Mouse (Mus musculus) intestine, embryonic 14.5 days (tissue): ENCODE results near the gene Vps26b. TPM values are rescaled to one million over a fixed set of nuclear protein-coding genes. Genes with fewer than 3 reads are reported as not detected.

ENCODE experiments used
- ATAC-seq: fragments of 200-750 bp; cut with Nextera tagmentation; replicated peaks from 2 replicates; pipeline ENCODE4 v1.8.0; 2017; ENCODE audit warnings: low read depth, moderate number of reproducible peaks, moderate TSS enrichment, moderate library complexity; ENCODE audit not compliant: low FRiP score, low TSS enrichment
- DNase-seq: peaks from one replicate; pipeline ENCODE4 v3.0.0-alpha.2; 2018; ENCODE audit warnings: low spot score
- H3K27ac ChIP-seq: fragments of 300-500 bp; sonication (generic); 2 replicates; pipeline ENCODE4 v1.5.1; 2014; ENCODE audit warnings: low read depth, mild to moderate bottlenecking, control low read depth
- H3K27me3 ChIP-seq: fragments of 300-500 bp; sonication (generic); replicated peaks from 2 replicates; pipeline ENCODE4 v1.6.1; 2014; ENCODE audit warnings: low read length, control low read depth; ENCODE audit not compliant: control insufficient read depth, insufficient read depth
- H3K36me3 ChIP-seq: fragments of 300-500 bp; sonication (generic); 2 replicates; pipeline ENCODE4 v1.6.1; 2014; ENCODE audit warnings: low read length, control low read depth; ENCODE audit not compliant: control insufficient read depth, insufficient read depth
- H3K4me1 ChIP-seq: fragments of 300-500 bp; sonication (generic); replicated peaks from 2 replicates; pipeline ENCODE4 v1.6.1; 2014; ENCODE audit warnings: low read length, control low read depth, mixed read lengths; ENCODE audit not compliant: control insufficient read depth, insufficient read depth
- H3K4me2 ChIP-seq: fragments of 300-500 bp; sonication (generic); 2 replicates; pipeline ENCODE4 v1.6.1; 2014; ENCODE audit warnings: low read length
- H3K4me3 ChIP-seq: fragments of 300-500 bp; sonication (generic); 2 replicates; pipeline ENCODE4 v1.5.1; 2014; ENCODE audit warnings: low read depth, low read length, control low read depth, mixed read lengths
- H3K9ac ChIP-seq: fragments of 300-500 bp; sonication (generic); 2 replicates; pipeline ENCODE4 v1.6.1; 2014; ENCODE audit warnings: mild to moderate bottlenecking, low read length
- H3K9me3 ChIP-seq: fragments of 300-500 bp; sonication (generic); 2 replicates; pipeline ENCODE4 v1.6.1; 2016; ENCODE audit warnings: low read length, control low read depth; ENCODE audit not compliant: control insufficient read depth
- WGBS: fragments of 180-500 bp; shearing (Covaris S2); extraction: QIAGEN DNeasy Blood & Tissue Kit; methylation state at CpG from one replicate; pipeline ENCODE4 v1.1.7; 2014; 5-methylcytosine and 5-hydroxymethylcytosine counted together
- polyA plus RNA-seq: library from polyadenylated mRNA; unstranded; fragments of >200 nt; fragmentation: Nextera tagmentation; extraction: Ambion mirVana; gene quantifications from 2 replicates; pipeline ENCODE4 v1.2.1, GENCODE M21; 2014

Vps26b gene
- polyA plus RNA-seq, 1 experiment from 2014 or later: 35.9 TPM

- WGBS: under 1% methylated on average over 35 of the region's 35 CpGs
- H3K4me1 ChIP-seq: peaks cover 20% of the 10 kb centered on the region
- no peaks in the 10 kb centered on the region for H3K9me3 ChIP-seq
- DNase-seq (peak; percentile 96), ATAC-seq (peak; percentile 98)
- H3K36me3 ChIP-seq: peaks cover 21% of the 10 kb centered on the region
- H3K9ac ChIP-seq: peak within 1 kb of the TSS; percentile 81
- H3K27me3 ChIP-seq: no peaks in the 10 kb centered on the region
- H3K4me2 ChIP-seq: peak within 1 kb of the TSS; percentile 60
- peak within 1 kb of the TSS; percentile 55 for H3K27ac ChIP-seq
- H3K4me3 ChIP-seq: peak within 1 kb of the TSS; percentile 68
Observed at GRCm38 (mm10) chr9:26999461-27000395, 30.1 kb downstream of the Vps26b start, which contains the start of the genes Acad8 and Thyn1. Gene Acad8 (minus strand): TSS chr9:26999566. Gene Thyn1 (plus strand): TSS chr9:26999710.

GRCm38 (mm10) chr9:26998669-26999460, 31.0 kb downstream of the Vps26b start:
- Histone ChIP-seq H3K36me3 (peaks cover 12% of the 10 kb centered on the region), H3K27me3 (no peaks in the 10 kb centered on the region), H3K27ac (peak overlapping the region; percentile 55; the same call in 1 of the 2 replicates), H3K4me3 (peak overlapping the region; percentile 68), H3K9me3 (no peaks in the 10 kb centered on the region), H3K4me2 (peak overlapping the region; percentile 60), H3K9ac (peak overlapping the region; percentile 81), H3K4me1 (peaks cover 20% of the 10 kb centered on the region)
- DNase-seq (no peak), ATAC-seq (peak; percentile 60)
- WGBS: 1% methylated on average over 29 of the region's 29 CpGs

- Histone ChIP-seq H3K9me3 (no peaks in the 10 kb centered on the region), H3K4me2 (no peak overlapping the region), H3K4me1 (peaks cover 20% of the 10 kb centered on the region), H3K4me3 (no peak overlapping the region), H3K36me3 (no peaks in the 10 kb centered on the region), H3K27ac (no peak overlapping the region), H3K27me3 (no peaks in the 10 kb centered on the region), H3K9ac (no peak overlapping the region)
- ATAC-seq (no peak), DNase-seq (no peak)
- 93% methylated on average over 2 of the region's 2 CpGs for WGBS
Observed at GRCm38 (mm10) chr9:26997501-26997900, 32.4 kb downstream of the Vps26b start.

GRCm38 (mm10) chr9:26997062-26997461, 32.8 kb downstream of the Vps26b start:
- H3K4me3 ChIP-seq: no peak overlapping the region
- no peaks in the 10 kb centered on the region for H3K27me3 ChIP-seq
- ATAC-seq (no peak), DNase-seq (no peak)
- no peak overlapping the region for H3K9ac ChIP-seq
- H3K4me1 ChIP-seq: peaks cover 20% of the 10 kb centered on the region
- 89% methylated on average over 3 of the region's 3 CpGs for whole genome bisulfite sequencing
- H3K9me3 ChIP-seq: no peaks in the 10 kb centered on the region
- no peaks in the 10 kb centered on the region for H3K36me3 ChIP-seq
- no peak overlapping the region for H3K4me2 ChIP-seq
- H3K27ac ChIP-seq: no peak overlapping the region

- Histone ChIP-seq H3K27ac (no peak overlapping the region), H3K27me3 (no peaks in the 10 kb centered on the region), H3K4me1 (peaks cover 8% of the 10 kb centered on the region; the same call in 1 of the 2 replicates), H3K4me3 (no peak overlapping the region), H3K9me3 (no peaks in the 10 kb centered on the region), H3K9ac (no peak overlapping the region), H3K4me2 (no peak overlapping the region), H3K36me3 (peaks cover 30% of the 10 kb centered on the region)
- DNase-seq (peak; percentile 33), ATAC-seq (no peak)
- 75% methylated on average over 3 of the region's 3 CpGs for WGBS
Observed at GRCm38 (mm10) chr9:26993900-26994299, 36.0 kb downstream of the Vps26b start.

- WGBS: 97% methylated on average over 10 of the region's 10 CpGs
- Histone ChIP-seq H3K27ac (no peak overlapping the region), H3K9ac (no peak overlapping the region), H3K9me3 (no peaks in the 10 kb centered on the region), H3K4me2 (no peak overlapping the region), H3K36me3 (peaks cover 38% of the 10 kb centered on the region), H3K4me3 (no peak overlapping the region), H3K27me3 (no peaks in the 10 kb centered on the region), H3K4me1 (peaks cover under 1% of the 10 kb centered on the region; the same call in 1 of the 2 replicates)
- DNase-seq (no peak), ATAC-seq (no peak)
Observed at GRCm38 (mm10) chr9:26993118-26993517, 36.7 kb downstream of the Vps26b start.

GRCm38 (mm10) chr9:26990181-26990580, 39.7 kb downstream of the Vps26b start:
- Histone ChIP-seq H3K27ac (no peak overlapping the region), H3K9ac (no peak overlapping the region), H3K4me2 (no peak overlapping the region), H3K4me1 (no peaks in the 10 kb centered on the region), H3K9me3 (no peaks in the 10 kb centered on the region), H3K27me3 (no peaks in the 10 kb centered on the region), H3K36me3 (peaks cover 55% of the 10 kb centered on the region), H3K4me3 (no peak overlapping the region)
- ATAC-seq: no peak
- 94% methylated on average over 4 of the region's 4 CpGs for WGBS
- DNase-seq: no peak

GRCm38 (mm10) chr9:26985668-26986277, 44.1 kb downstream of the Vps26b start:
- H3K9me3 ChIP-seq: no peaks in the 10 kb centered on the region
- no peak overlapping the region for H3K27ac ChIP-seq
- H3K9ac ChIP-seq: no peak overlapping the region
- peak; percentile 10 for DNase-seq
- no peak overlapping the region for H3K4me2 ChIP-seq
- H3K4me1 ChIP-seq: no peaks in the 10 kb centered on the region
- ATAC-seq: no peak
- H3K4me3 ChIP-seq: no peak overlapping the region
- H3K36me3 ChIP-seq: peaks cover 64% of the 10 kb centered on the region
- WGBS: 93% methylated on average over 6 of the region's 6 CpGs
- no peaks in the 10 kb centered on the region for H3K27me3 ChIP-seq
